Mouse (Mus musculus) brain, adult 2 months (tissue): ENCODE results near the gene Tube1.

Experiments
- DNase-seq: peaks from one replicate; pipeline ENCODE4 v3.0.0; 2011; ENCODE audit warnings: low read depth, low spot score

Gene Tube1

DNA sequence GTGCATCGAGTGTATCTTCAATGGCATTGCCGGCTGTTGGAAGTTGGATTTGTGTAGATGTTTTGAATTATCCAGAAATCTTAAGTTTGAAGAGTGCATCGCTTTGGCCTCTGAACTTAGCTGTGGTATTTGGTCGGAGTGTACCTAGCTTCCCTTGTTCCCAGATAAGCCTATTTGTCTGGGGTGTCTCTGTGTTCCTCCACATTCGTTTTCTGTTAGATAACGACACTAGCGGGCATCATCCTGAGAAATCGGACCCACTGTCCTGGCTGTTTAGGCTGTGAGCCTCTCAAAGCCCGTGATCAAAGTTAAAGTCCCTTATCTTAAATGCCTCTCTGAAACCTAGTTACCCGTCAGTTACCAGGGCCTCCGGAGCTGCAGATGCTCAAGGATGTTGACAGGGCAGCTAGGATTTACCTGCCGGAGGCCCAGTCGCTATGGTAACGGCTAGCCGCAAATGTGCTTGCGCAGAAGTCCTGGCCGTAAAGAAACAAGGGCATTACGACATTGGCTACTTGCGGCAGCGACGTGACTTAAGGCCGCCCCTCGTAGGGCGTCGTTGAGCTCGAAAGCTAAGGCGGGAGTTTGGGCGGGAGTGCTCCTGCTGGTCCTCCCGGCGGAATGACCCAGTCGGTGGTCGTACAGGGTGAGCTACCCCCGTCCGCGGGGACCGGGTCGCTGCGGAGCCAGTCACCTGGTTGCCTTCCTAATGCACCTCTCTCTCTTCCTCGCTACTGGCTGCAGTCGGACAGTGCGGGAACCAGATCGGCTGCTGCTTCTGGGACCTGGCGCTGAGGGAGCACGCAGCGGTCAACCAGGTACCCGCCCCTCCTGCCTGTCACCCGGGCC, at the start of gene Tube1, which contains the start of gene Fam229b:
Tube1 (plus strand) TSS at position 515 of the 849 bp plus-strand sequence.
Fam229b (minus strand) TSS at position 453 of the 849 bp plus-strand sequence.
- peak; percentile 99 for DNase-seq

DNA sequence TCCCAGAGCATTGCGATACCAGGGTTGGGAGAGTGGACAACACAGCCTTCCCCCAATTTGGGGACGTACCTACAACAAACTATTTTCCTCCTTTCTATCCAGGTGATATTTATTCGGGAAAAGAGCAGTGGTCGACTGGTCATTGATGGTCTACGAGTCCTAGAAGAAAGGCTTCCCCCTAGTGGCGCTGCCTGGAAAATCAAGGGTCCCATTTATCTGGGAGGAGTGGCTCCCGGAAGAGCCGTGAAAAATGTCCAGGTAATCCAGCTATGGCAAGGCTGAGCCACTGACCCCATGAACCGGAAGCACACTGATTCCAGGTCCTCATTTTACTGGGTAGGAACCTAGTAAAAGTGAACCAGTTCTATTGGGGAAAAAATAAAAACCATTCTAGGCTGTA, 36.8 kb upstream of the Tube1 start:
- peak; percentile 25 for DNase-seq

DNA sequence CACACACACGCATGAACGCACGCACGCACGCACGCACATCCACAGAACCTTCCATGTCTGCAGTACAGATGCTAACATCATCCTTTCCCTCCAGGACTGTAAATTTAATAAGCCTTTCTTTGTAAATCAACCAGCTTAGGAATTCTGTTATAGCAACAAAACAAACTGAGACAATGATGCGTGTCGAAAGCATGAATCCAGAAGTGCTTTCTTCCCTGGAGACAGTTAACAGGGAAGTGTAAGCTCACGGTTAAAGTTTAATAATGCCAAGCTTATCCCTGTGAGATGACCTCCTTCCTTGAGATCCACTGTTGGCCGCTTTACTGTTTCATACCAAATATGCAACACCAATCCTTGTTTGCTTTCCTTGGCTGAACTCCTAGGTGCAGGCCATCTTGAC, 35.0 kb upstream of the Tube1 start:
- no peak for DNase-seq

DNA sequence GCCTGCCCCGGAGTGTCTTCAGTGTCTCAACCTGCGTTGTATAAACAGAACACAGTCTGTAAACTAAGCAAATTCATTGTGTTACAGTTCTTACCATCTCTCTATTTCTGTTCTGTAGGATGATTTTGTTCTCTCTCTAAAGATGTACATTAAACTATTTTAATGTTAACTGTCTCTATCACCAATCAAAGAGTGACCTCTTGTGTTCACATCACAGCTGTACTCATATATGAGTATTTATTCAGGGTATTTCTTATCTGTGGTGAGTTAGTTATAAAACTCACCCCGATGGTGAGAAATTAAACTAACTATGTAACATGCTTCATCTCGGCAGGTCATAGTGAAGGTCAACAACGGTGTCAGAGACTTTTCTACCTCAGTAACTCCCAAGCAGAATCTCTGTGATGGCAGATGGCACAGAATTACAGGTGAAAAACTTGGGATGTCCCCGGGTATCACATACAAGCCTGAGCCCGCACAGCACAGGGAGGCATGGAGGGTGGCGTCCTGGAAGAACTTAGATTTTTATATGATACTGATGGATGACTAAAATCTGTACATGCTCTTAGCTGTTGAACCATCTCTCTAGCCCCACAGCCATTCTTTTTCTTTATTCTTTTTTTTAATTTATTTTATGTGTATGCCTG, 28.9 kb upstream of the Tube1 start:
- DNase-seq, result no peak

DNA sequence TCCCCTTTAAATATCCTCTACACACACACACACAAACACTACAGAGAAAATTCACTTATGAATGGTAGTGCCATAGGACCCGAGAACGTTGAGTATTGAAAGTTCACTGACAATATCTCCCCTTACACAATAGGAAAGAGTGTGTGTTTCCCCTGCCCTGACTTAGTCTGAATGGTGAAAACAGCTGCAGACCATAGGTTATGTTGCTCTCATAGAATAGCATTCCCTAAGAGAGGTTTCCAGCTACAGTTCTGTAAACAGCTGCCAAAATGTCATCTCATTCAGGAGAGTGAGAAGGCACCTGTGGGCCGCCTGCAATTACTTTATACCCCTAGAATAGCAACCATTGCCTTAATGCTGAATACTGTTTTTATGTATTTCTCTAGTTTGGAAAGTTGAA, 27.4 kb upstream of the Tube1 start:
- no peak for DNase-seq

DNA sequence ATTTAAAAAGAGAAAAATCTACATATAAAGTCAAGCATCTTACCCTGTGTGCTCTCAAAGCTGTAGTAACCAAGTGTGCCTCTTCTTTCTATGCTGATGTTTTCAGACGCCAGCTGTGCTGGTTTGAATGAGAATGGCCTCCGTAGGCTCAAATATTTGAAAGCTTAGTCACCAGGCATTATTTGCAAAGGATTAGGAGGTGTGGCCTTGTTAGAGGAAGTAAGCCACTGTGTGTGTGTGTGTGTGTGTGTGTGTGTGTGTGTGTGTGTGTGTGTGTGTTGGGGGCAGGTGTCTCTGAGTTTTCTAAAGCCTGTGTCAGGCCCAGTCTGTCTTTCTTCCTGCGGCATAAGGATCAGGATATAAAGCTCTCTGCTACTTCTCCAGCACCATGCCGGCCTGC, 26.8 kb upstream of the Tube1 start:
- no peak for DNase-seq

DNA sequence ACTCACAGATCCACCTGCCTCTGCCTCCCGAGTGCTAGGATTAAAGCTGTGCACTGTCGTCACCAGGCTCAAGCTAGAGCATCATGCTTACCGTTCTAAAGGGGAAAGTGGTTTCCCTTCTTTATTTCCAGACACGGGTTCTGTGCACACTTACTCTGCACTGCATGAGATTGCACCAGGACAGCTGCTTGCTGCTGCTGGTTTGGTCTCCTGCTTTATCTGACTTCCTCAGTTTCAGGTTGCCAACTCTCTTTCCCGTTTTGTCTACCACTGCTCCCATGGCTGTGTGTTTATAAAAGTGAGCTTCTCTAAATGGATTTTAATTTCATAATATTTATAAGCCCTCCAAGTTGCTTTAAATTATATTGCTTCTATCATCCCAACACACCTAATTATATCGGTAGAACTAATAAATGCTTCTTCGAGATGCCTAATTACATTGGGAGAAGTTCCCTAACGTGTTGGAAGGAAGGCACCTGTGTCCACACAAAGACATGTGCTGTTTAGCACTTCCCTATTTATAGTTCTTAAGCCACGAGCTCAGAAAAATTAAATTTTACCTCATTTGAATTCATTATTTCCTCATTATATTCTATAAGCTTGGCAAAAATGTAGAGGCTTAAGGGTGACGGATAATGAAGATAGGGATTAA, 24.8 kb upstream of the Tube1 start:
- DNase-seq, result no peak

DNA sequence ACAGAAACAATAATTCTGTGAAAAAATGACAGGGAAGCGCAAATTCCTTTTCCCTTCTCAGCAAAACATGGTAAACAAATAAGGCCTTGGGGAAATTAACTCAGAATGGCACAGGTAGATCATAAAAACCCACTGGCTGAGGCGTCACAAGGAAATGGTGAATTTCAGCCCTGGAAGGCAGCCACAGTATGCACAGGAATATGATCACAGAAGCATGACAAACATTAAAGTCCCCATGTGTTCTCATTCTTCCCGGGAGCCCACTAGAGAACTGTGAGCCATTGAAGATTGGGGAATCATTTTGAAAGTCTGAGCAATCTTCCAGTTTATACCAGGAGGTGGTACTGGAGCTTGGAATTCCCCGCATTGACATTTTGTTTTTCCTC, 24.3 kb upstream of the Tube1 start:
- no peak for DNase-seq

DNA sequence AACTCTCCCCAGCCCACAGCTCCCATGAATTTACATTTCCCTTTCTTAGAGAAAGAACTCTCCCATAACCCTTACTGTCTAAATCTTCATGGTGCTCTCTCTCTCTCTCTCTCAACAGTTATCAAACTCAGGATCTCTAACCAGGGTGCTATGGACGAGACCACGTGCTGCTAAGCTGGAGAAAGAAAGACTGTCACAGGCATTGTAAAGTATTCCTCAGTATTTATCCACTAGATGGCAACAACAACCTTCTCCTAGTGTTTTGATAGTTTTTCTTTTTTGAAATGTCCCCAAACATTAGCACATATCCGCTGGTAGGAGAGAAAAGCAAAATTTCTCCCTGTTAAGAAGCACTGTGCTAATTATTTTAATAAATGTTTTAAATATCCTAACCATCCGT, 12.4 kb upstream of the Tube1 start:
- peak; percentile 20 for DNase-seq

DNA sequence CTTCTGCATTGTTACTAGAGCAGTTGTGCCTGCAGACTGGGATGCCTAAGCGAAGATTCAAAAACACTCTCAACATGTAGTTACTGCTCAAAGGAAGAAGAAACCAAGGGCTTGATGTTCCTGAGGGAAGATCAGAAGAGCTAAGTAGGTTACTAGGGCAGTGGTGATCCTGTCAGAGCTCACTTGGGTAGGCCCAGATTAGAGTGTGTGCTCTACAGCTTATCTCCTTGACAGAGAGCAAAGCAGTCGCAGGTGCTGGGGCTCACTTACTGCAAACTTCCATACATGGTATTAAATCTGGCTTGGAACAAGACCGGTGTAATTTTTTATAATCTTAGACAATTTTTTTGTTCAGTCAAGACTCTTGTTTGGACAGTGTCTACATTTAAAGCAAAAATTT, 4.0 kb downstream of the Tube1 start:
- DNase-seq, result peak; percentile 4

DNA sequence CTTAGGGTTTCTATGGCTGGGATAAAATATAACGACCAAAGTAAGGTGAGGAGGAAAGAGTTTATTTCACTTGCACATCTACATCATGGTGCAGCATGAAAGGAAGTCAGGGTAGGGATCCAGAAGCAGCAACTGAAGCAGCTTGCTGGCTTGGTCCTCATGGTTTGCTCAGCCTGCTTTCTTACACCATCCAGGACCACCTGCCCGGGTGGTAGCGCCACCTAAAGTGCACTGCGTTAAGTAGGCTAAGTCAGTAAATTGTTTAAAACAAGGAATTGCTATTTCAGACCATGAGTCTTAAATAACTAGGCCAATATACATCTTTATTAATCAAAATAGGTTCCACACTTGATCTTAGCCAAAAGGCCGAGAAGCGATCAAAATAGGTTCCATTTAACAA, 5.0 kb downstream of the Tube1 start:
- no peak for DNase-seq

DNA sequence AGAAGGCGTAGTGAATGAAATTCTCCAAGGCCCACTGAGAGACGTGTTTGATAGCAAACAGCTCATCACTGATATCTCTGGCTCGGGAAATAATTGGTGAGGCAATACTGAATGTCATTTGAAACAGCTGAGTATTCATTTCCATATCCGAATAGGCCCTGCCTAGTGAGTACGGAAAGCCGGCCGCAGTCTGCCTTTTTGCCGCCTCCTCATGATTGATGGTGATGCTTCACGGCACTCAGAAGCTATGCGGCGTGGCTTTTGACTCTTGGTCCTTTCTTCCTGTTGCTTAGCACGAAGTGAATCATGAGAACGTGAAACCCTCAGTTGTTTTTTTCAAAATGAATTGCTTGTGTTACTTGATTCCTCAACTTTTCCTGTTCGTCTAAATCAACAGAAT, 7.1 kb downstream of the Tube1 start:
- DNase-seq, result no peak

DNA sequence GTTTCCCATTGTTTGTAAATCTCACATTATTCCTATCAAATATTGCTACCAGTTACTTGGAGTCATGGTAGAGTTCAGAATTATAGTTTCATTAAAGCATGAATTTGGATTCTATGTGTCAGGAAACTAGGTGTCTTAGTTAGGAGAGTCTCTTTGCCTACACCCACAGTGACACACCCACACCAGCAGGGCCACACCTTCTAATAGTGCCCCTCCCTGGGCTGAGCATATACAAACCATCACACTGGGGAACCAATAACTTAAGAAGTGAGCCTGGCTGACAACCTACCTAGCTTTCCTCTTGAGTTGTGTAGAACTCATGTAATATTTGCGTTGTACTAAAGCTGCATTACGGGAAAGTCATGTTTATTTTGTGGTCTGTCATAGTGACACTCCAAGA, 7.6 kb downstream of the Tube1 start:
- DNase-seq, result no peak

DNA sequence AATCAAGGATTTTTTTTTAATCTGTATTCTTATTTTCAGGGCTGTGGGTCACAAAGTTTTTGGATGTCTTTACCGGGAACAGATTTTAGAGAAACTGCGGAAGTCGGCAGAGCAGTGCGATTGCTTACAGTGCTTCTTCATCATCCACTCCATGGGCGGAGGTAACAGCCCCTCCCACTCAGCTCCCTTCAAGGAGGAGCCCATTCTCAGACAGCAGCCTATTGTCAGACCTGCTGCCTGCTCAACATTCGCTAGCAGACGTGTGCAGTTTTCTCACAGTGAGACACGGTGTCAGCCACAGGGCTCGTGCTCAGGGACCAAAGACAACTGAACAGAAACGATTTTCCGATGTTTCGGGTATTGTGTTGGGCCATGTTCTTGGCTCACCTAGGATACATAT, 8.4 kb downstream of the Tube1 start:
- no peak for DNase-seq

DNA sequence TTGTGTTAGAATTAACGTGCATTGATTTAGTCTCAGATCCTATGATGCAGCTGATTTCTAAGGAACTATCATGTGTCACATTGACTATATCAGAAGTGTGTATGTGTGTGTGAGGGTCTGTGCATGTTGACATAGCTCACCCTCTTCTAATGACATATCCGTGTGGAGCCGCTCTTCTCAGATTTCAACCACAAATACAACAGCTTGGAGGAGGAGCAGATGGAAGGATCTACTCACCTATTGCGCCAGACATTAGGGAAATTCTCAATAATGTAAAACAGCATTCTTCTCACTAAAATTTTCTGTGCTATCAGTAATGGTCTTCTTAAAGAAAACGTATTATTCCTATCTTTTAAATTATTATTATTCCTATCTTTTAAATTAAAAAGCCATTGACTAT, 22.9 kb downstream of the Tube1 start:
- no peak for DNase-seq

DNA sequence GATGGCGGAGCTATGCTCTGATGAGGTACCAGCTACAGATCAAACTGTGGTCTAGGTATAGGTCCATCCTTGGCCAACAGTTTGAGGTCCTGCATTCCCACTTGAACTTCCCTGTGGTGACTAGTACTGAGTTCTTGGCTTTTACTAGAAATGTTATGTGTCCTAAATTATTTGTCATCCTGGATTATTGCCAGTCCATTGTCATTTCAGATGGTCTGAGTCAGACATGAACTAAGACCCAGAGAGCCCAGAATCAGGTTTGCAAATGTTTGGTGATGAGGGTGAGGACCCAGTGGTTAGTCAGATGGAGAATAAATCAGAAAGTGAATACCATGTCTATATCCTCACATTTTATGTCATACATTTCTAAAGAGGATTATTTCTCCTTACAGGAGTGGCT, 23.5 kb downstream of the Tube1 start:
- no peak for DNase-seq

DNA sequence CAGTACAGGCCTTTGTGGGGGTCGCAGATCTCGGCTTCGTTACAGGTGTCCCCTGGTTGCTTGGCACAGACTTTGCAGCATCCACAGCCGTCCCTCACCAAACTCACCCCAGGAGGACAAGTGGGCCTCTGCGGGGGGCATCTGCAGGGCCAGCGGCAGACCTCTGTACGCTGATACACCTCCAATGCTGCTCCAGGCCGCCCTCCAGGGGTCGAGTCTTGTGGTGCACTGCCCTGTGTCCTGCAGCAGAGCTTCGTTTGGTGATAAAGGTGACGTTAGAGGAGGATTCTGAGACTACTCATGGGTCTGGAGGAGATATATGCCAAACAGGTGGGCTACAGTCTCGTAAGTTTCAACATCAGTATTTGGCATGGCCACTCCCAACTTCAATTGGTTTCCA, 24.5 kb downstream of the Tube1 start:
- no peak for DNase-seq

DNA sequence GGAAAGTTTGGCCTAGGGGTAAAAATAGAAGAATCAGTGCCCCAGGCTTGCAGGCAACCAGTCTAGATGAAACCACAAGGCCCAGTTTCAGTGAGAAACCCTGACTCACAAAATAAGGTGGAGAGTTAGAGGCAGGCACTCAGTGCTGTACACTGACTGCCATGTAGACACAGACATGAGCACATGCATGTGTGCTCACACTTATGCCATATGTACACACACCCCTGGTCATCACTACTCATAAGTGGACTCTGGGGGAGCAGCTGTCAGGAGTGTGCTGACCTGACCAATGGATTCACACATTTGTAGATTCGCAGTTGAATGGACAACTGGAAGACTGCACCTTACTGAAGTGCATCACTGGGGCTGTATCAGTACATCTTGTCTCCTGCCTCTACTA, 27.6 kb downstream of the Tube1 start:
- DNase-seq, result no peak

DNA sequence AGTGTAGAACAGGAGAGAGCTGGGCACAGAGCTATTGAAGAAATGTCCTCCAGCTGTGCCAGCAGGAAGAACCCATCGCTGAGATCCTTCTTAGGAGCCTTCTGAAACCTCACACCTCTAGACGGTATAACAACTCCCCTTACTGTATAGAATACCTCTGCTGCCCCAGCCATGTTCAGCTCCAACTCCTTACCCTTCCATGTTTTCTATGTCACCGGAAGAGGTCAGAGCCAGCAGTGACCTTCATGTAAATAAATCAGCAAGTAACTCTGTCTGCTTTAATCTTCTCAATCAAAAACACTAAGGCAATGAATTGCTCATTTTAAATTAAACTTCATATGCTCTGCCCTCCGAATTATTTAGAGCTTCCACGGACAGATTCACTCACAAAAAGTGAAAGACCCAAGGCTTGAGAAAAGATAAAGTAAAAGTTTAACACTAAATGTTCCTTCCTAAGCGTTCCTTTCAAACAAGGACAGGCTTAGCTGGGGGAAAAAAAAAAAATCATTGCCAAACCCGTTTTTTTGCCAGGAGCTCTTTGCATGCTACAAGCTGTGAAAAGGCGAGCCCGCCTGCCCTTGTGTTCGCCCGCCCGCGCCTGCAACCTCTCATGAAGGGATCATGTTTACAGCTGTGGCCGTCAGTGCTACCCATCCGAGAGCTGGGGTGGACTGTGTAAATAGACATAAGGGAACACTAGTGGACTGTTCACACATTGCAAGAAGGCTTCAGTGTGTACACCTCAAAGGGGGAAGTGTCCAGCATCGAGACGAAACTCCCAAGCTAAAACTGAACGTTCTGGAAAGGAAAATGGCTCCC, 29.1 kb downstream of the Tube1 start:
- no peak for DNase-seq

DNA sequence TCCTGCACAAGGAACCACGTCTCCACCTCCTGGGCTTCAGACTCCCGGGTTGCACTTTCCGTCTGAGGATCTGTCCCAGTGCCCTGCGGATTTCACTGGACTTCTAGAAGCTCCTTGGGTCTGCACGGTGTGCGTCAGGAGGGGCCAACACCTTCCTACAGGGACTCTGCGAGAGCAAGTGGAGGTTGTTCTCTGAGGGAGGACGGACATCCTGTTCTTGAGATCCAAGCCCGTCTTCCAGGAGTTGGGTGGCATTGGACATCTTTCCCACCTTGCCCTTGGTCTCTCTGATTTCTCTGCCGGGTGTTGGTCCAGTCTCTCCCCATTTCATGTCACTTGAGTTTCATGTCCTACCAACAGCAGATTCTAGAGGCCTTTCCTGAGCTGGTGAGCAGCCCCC, 29.9 kb downstream of the Tube1 start, which contains the start of gene Ccn6:
Ccn6 (minus strand) TSS at position 101 of the 400 bp plus-strand sequence.
- DNase-seq, result no peak

DNA sequence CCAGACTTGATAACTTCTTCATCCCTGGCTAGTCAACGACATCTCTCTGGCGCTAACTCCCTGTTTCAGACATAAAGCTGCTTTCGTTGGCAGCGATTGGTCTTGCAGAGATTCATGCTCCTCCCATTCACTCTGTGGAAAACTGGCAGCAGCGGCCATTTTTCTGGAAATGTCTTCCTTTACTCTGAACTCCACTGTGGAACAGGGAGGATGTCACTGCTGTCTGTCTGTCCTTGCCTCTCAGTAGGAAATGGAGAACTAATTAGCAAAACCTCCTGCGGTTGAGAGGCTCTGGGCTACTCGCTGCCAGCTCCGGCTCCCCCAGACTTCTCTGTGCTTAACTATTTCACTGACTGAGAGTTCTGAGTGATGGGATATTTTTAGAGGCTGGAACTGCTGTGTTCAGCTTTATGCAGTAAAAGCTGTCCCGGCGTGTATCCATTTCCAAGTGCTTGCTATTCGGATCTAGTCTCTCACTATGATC, 31.9 kb downstream of the Tube1 start:
- DNase-seq, result peak; percentile 89

DNA sequence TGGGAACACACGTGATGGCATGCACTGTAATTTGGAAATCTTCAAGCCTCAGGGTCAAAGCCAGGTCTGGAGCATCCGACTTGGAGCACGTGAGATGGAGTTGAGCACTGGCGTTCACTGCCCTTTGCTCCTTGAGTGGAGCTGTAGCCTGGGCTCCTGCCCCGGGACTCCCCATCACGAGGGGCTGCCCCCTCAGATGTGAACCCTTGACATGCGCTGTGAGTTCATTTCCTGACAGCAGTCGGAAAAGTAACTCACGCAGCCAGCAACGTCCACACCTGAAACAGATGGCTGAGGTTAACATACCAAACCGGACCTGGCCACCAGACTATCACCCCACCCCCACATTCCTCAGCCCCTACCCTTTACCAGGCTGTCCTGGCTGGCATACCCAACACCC, 33.8 kb downstream of the Tube1 start:
- no peak for DNase-seq
